Mouse (Mus musculus): Measurements from ENCODE around the gene Cntnap2. TPM values are rescaled to one million over a fixed set of nuclear protein-coding genes. Genes with fewer than 3 reads are reported as not detected.

The Cntnap2 gene
- total and polyA plus RNA-seq, 2 experiments: not detected

DNA sequence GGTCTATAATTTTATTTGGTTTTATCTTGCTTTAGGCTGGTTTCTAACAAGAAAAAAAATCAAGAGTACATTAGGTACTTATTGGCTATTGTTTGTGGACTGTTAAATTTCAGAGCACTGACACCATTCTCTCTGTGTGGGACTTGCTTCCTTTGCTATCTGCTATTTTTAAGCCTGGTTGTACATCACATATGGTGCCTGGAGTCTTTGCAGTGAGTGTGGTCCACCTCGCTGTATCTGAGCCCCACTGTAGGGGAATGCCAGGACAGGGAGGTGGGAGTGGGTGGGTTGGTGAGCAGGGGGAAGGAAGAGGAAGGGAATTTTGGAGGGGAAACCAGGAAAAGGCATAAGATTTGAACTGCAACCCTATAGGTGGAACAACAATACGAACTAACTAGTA lies 1504.3 kb downstream of the Cntnap2 start:
- no peak for TF ChIP-seq CTCF (IDR thresholded peaks at IDR 0.05; ENCODE audit: low read depth, low read length)
- no peak for TF ChIP-seq POLR2A (IDR thresholded peaks at IDR 0.05; ENCODE audit: extremely low read depth, insufficient read depth, low read length)
- no peak overlapping the region for H3K27ac ChIP-seq (replicated peaks; ENCODE audit: insufficient read depth, low read depth, low read length)
- H3K4me1 ChIP-seq (ENCODE audit: control insufficient read depth, insufficient read depth, low read length): no peaks in the 10 kb centered on the region
- no peak overlapping the region for H3K9ac ChIP-seq (ENCODE audit: low read depth, low read length)
- H3K79me2 ChIP-seq (ENCODE audit: control insufficient read depth, insufficient read depth, low read length): no peaks in the 10 kb centered on the region
- no peak overlapping the region for H3K4me3 ChIP-seq (ENCODE audit: insufficient read depth, low read depth, low read length)
- WGBS: 77% methylated on average over 2 of the region's 2 CpGs
- H3K36me3 ChIP-seq (ENCODE audit: control insufficient read depth, insufficient read depth, low read length): no peaks in the 10 kb centered on the region
- no peak for DNase-seq (ENCODE audit: extremely low read depth, low read depth, low spot score)
- no peaks in the 10 kb centered on the region for H3K27me3 ChIP-seq (ENCODE audit: control insufficient read depth, insufficient read depth, low read length)

DNA sequence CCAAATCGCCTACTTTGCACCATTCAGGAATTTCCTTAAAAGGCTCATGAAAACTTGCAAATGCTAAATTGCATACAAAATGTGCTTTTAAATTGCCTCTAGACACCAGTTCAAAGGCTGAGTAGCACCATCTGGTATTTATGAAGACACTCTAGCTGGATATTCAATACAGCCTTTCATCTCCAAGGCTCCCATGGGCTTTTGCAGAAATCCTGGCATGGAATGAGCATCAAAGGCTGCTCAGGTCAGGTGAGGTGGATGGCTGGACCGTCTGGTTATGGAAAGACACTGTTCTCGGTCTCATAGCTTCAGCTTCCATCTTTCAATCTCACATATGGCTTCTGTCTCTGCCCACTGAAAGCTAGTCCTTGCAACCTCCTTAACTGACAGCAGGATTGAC lies 1515.9 kb downstream of the Cntnap2 start:
- no peaks in the 10 kb centered on the region for H3K79me2 ChIP-seq (ENCODE audit: control insufficient read depth, insufficient read depth, low read length)
- 54% methylated on average over 3 of the region's 3 CpGs for WGBS
- no peak overlapping the region for H3K9ac ChIP-seq (ENCODE audit: low read depth, low read length)
- H3K4me3 ChIP-seq (ENCODE audit: insufficient read depth, low read depth, low read length): no peak overlapping the region
- H3K4me1 ChIP-seq (ENCODE audit: control insufficient read depth, insufficient read depth, low read length): no peaks in the 10 kb centered on the region
- no peaks in the 10 kb centered on the region for H3K27me3 ChIP-seq (ENCODE audit: control insufficient read depth, insufficient read depth, low read length)
- DNase-seq (ENCODE audit: extremely low read depth, low read depth, low spot score): no peak
- TF ChIP-seq CTCF (IDR thresholded peaks at IDR 0.05; ENCODE audit: low read depth, low read length) (no peak), POLR2A (IDR thresholded peaks at IDR 0.05; ENCODE audit: extremely low read depth, insufficient read depth, low read length) (no peak)
- H3K36me3 ChIP-seq (ENCODE audit: control insufficient read depth, insufficient read depth, low read length): no peaks in the 10 kb centered on the region
- no peak overlapping the region for H3K27ac ChIP-seq (replicated peaks; ENCODE audit: insufficient read depth, low read depth, low read length)

DNA sequence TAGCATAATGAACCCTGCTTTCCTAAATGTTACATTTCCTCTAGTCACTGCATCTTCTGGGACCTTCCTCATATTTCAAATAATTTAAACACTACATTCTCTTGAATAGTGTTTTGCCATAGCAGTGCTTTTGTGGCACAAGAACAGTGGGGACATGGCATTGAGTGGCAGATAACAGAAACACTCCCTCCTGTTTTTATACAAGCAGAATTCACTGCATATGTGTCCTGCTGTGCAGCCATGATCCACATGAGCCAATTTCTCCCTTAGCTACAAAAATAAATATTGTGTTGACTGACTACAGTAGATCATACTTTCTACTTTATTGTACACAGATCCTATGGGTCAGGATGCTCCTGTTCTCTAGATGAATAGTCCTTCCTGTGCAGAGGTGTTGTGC lies 1553.2 kb downstream of the Cntnap2 start:
- Histone ChIP-seq H3K27ac (replicated peaks; ENCODE audit: insufficient read depth, low read depth, low read length) (no peak overlapping the region), H3K9ac (ENCODE audit: low read depth, low read length) (no peak overlapping the region), H3K79me2 (ENCODE audit: control insufficient read depth, insufficient read depth, low read length) (no peaks in the 10 kb centered on the region), H3K4me1 (ENCODE audit: control insufficient read depth, insufficient read depth, low read length) (no peaks in the 10 kb centered on the region), H3K36me3 (ENCODE audit: control insufficient read depth, insufficient read depth, low read length) (no peaks in the 10 kb centered on the region), H3K4me3 (ENCODE audit: insufficient read depth, low read depth, low read length) (no peak overlapping the region), H3K27me3 (ENCODE audit: control insufficient read depth, insufficient read depth, low read length) (no peaks in the 10 kb centered on the region)
- no peak for DNase-seq (ENCODE audit: extremely low read depth, low read depth, low spot score)
- no peak for TF ChIP-seq CTCF (IDR thresholded peaks at IDR 0.05; ENCODE audit: low read depth, low read length)
- TF ChIP-seq POLR2A (IDR thresholded peaks at IDR 0.05; ENCODE audit: extremely low read depth, insufficient read depth, low read length): no peak

DNA sequence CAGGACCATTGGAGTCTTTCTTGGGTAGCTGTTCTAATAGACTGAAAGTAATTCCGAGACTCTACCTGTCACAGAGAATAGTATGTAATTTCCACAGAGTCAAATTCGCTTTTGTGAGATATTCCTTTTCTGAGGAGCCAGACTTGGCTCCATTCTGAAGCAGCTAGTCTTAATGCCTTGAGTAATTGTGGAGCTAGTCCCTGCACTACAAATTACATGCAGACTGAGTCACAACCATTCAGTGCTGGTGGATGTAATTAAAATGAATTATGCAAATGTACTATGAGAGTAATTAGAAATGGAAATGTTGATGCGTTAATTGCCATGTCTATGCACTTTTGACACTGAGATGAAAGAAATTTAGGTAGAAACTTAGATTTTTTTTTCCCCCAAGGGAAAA lies 1553.7 kb downstream of the Cntnap2 start:
- Histone ChIP-seq H3K27ac (replicated peaks; ENCODE audit: insufficient read depth, low read depth, low read length) (no peak overlapping the region), H3K9ac (ENCODE audit: low read depth, low read length) (no peak overlapping the region), H3K27me3 (ENCODE audit: control insufficient read depth, insufficient read depth, low read length) (no peaks in the 10 kb centered on the region), H3K4me3 (ENCODE audit: insufficient read depth, low read depth, low read length) (no peak overlapping the region), H3K36me3 (ENCODE audit: control insufficient read depth, insufficient read depth, low read length) (no peaks in the 10 kb centered on the region), H3K4me1 (ENCODE audit: control insufficient read depth, insufficient read depth, low read length) (no peaks in the 10 kb centered on the region), H3K79me2 (ENCODE audit: control insufficient read depth, insufficient read depth, low read length) (no peaks in the 10 kb centered on the region)
- TF ChIP-seq POLR2A (IDR thresholded peaks at IDR 0.05; ENCODE audit: extremely low read depth, insufficient read depth, low read length) (no peak), CTCF (IDR thresholded peaks at IDR 0.05; ENCODE audit: low read depth, low read length) (no peak)
- DNase-seq (ENCODE audit: extremely low read depth, low read depth, low spot score): no peak
- 57% methylated on average over 3 of the region's 3 CpGs for WGBS

DNA sequence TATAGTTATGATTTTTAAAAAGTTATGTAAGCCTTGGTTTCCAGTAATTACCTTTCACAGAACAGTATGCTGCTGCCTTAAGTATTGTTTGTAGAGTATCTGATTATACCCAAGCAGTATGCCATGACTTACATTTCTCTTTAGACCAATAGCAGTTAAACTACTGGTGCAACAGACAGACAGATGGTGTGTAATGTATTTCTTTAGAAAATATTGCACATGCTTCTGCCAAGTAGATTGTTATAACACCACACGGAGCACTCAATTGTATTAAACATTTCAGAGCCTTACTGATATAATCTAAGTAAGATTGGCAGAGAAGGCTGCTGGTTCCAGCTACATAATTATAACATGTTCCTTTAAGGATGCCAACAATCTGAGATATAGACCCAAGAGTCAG lies 1609.9 kb downstream of the Cntnap2 start:
- Histone ChIP-seq H3K27me3 (ENCODE audit: control insufficient read depth, insufficient read depth, low read length) (no peaks in the 10 kb centered on the region), H3K79me2 (ENCODE audit: control insufficient read depth, insufficient read depth, low read length) (no peaks in the 10 kb centered on the region), H3K9ac (ENCODE audit: low read depth, low read length) (no peak overlapping the region), H3K36me3 (ENCODE audit: control insufficient read depth, insufficient read depth, low read length) (no peaks in the 10 kb centered on the region), H3K27ac (replicated peaks; ENCODE audit: insufficient read depth, low read depth, low read length) (no peak overlapping the region), H3K4me1 (ENCODE audit: control insufficient read depth, insufficient read depth, low read length) (no peaks in the 10 kb centered on the region), H3K4me3 (ENCODE audit: insufficient read depth, low read depth, low read length) (no peak overlapping the region)
- DNase-seq (ENCODE audit: extremely low read depth, low read depth, low spot score): no peak
- WGBS: 82% methylated on average over 1 of the region's 1 CpGs
- TF ChIP-seq CTCF (IDR thresholded peaks at IDR 0.05; ENCODE audit: low read depth, low read length) (no peak), POLR2A (IDR thresholded peaks at IDR 0.05; ENCODE audit: extremely low read depth, insufficient read depth, low read length) (no peak)

DNA sequence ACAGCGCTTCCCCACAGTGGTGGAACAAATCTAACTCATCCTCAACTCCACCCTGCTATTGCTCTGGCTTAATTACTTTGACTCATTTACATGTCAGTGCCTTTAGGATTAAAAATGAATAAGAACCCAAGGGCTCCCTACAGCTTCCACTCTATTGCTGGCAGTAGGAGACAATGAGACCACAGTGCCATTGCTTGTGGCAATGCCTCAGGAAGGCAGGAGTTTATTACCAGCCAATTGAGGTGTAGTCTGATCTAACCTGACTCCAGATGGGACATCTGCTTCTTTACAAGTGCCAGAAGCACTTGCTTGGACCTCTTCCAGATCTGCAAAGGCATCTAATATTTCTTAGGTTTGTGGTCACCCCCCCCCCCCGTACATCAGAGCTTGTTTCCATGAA lies 1615.9 kb downstream of the Cntnap2 start:
- Histone ChIP-seq H3K27me3 (ENCODE audit: control insufficient read depth, insufficient read depth, low read length) (no peaks in the 10 kb centered on the region), H3K4me1 (ENCODE audit: control insufficient read depth, insufficient read depth, low read length) (no peaks in the 10 kb centered on the region), H3K4me3 (ENCODE audit: insufficient read depth, low read depth, low read length) (no peak overlapping the region), H3K27ac (replicated peaks; ENCODE audit: insufficient read depth, low read depth, low read length) (no peak overlapping the region), H3K36me3 (ENCODE audit: control insufficient read depth, insufficient read depth, low read length) (no peaks in the 10 kb centered on the region), H3K9ac (ENCODE audit: low read depth, low read length) (no peak overlapping the region), H3K79me2 (ENCODE audit: control insufficient read depth, insufficient read depth, low read length) (no peaks in the 10 kb centered on the region)
- DNase-seq (ENCODE audit: extremely low read depth, low read depth, low spot score): no peak
- TF ChIP-seq POLR2A (IDR thresholded peaks at IDR 0.05; ENCODE audit: extremely low read depth, insufficient read depth, low read length) (no peak), CTCF (IDR thresholded peaks at IDR 0.05; ENCODE audit: low read depth, low read length) (no peak)
- 78% methylated on average over 2 of the region's 2 CpGs for WGBS

Measured in liver, adult 2 months (tissue).